Mouse (Mus musculus) myocyte (in vitro differentiated cells): ENCODE data around the gene Tle3.

Experiments
- MAX ChIP-seq: IDR thresholded peaks from one replicate; pipeline ENCODE4 v1.6.1; 2011; ENCODE audit warnings: low read depth, mild to moderate bottlenecking, control low read depth
- MYOG ChIP-seq, 3 experiments: IDR thresholded peaks; one replicate each; pipeline ENCODE4 v1.6.1; 2011; ENCODE audit warnings: control low read depth in 2 of 3, low read depth in 2 of 3, mild to moderate bottlenecking in 2 of 3; ENCODE audit not compliant: insufficient read length in 2 of 3, control insufficient read depth in 1 of 3, insufficient read depth in 1 of 3
- POLR2A ChIP-seq: IDR thresholded peaks from one replicate; pipeline ENCODE4 v1.6.1; 2011; ENCODE audit warnings: low read depth, mild to moderate bottlenecking, control low read depth, moderate library complexity; ENCODE audit not compliant: insufficient read length
- SRF ChIP-seq: IDR thresholded peaks from one replicate; pipeline ENCODE4 v1.6.1; 2011; ENCODE audit warnings: low read depth; ENCODE audit not compliant: control insufficient read depth, insufficient read length

DNA sequence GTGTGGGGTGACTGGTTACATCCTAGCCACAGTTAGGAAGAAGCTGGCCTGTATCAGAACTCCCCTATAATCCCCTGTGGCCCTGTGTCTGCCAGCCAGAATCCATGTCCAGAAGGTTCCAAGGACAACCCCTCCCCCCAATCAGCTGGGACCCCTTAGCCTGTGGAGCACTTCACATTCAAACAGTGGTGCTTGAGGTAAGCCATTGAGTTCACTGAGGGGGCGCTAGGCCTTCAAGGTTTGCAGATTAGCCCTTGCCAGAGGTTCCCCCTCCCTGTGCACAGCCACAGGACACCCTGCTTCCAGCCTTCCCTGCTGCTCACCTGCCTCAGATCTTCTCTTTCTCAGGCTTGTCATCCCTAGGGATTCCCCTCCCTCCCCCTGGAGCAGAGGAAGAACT is 34.2 kb downstream of the Tle3 start:
- TF ChIP-seq POLR2A (no peak), MYOG (IDR thresholded peaks at IDR 0.05; ENCODE audit: control insufficient read depth in 1 of 3, insufficient read depth in 1 of 3, insufficient read length in 2 of 3, low read depth in 2 of 3) (no peak), MAX (no peak), SRF (no peak)
